Mouse (Mus musculus) brown adipose tissue, adult 24 weeks (tissue): ENCODE results near the gene Elmsan1. TPM values are rescaled to one million over a fixed set of nuclear protein-coding genes. Genes with fewer than 3 reads are reported as not detected.
"Not testable (repeated sequence)": the region's sequence is repeated elsewhere in the genome, so short reads cannot be mapped to it uniquely, and the experiment has no call there.

Experiments
- H3K27ac ChIP-seq: fragments of 200-500 bp; replicated peaks from 2 replicates; pipeline ENCODE4 v1.5.1; 2012; ENCODE audit warnings: low read depth, mild to moderate bottlenecking, low read length
- H3K4me1 ChIP-seq: fragments of 200-500 bp; 2 replicates; pipeline ENCODE4 v1.6.1; 2012; ENCODE audit warnings: low read length, mixed read lengths; ENCODE audit not compliant: control insufficient read depth, insufficient read depth, insufficient read length
- H3K4me3 ChIP-seq: fragments of 200-500 bp; 2 replicates; pipeline ENCODE4 v1.5.1; 2012; ENCODE audit warnings: low read depth, mild to moderate bottlenecking, low read length, moderate library complexity; ENCODE audit not compliant: insufficient read depth
- polyA plus RNA-seq: library from polyadenylated mRNA; stranded (reverse); fragments of >200 nt; gene quantifications from 2 replicates; pipeline ENCODE4 v1.2.4, GENCODE M21; 2012; ENCODE audit not compliant: missing spikeins, insufficient read depth, insufficient read length

Elmsan1 gene
- polyA plus RNA-seq, 1 experiment, result 9.5 TPM

DNA sequence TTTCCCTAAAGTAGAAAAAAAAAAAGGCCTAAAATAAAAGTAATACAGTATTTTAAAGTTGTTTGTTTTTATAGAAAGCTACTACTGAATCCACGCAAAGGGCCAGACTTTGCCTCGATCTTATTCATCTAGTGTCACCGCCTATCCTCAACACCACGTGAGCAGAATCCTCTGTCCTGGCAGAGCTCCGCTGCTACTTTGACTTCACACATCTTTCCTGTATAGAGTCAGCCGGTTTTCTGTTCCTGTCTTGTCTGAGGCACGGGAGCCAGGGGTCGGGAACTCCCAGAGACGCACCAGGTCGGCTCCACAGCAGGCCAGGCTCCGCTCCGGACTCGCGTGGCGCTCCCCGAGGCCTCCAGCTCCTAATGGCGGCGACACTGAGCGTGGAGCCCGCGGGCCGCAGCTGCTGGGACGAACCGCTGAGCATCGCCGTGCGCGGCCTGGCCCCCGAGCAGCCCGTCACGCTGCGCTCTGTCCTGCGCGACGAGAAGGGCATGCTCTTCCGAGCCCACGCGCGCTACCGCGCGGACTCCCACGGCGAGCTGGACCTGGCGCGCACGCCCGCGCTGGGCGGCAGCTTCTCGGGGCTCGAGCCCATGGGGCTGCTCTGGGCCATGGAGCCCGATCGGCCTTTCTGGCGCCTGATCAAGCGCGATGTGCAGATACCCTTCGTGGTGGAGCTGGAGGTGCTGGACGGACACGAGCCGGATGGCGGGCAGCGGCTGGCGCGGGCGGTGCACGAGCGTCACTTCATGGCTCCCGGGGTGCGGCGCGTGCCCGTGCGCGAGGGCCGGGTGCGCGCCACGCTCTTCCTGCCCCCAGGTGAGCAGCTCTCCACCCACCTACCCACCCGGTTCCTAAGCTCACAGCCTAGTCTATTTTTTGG is 117.8 kb downstream of the Elmsan1 start, which contains the start of gene Acot6:
Gene Acot6, plus strand, starts transcription at position 51 of the 889 bp plus-strand sequence.
- peak within 1 kb of the TSS; percentile 89 for H3K4me3 ChIP-seq
- not testable (repeated sequence) for H3K4me1 ChIP-seq, H3K27ac ChIP-seq

DNA sequence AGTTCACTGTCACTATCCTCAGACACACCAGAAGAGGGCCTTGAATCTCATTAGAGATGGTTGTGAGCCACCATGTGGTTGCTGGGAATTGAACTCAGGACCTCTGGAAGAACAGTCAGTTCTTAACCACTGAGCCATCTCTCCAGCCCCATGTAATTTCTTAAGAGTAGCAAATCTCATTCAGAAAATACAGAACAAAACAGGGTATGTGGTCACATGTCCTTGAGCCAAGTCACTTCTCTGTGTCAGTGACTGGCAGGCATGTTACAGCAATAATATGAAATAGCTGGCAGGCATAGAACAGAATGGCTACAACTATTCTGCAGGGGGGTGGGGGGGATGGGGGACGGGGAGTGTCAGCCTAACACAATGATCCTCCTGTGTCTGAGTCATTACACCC is 118.6 kb downstream of the Elmsan1 start:
- Histone ChIP-seq H3K4me3 (no peak overlapping the region), H3K4me1 (no peaks in the 10 kb centered on the region)

DNA sequence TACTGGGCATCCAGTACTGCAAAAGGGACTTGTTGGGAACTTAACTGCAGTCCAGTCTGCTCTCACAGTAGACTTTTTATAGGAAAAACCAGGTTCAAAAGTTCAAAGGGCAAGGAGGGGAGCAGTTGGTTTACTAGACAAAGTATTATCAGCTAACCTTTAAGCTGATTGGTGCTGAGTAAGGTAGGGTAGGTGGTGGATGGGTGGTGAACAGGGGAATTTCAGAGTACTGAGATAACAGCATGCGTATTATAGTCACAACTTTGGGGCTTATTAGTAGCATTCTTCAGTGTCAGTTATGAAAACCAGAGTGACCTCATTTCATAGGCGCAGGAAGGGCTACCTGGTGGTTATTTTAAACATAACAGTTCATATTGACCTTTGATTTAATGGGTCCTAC is 119.1 kb downstream of the Elmsan1 start:
- no peak overlapping the region for H3K27ac ChIP-seq
- H3K4me1 ChIP-seq, result no peaks in the 10 kb centered on the region
- H3K4me3 ChIP-seq, result no peak overlapping the region

More for the DNA sequence above, 118.6 kb downstream of the Elmsan1 start:
- no peak overlapping the region for H3K27ac ChIP-seq

Other genes with a start within 250 kb of the Elmsan1 start
- not detected in 2 replicates for gene Heatr4, start 234.0 kb downstream of the Elmsan1 start, polyA plus RNA-seq
- gene Acot2, start 231.0 kb downstream of the Elmsan1 start, polyA plus RNA-seq, result 58.8 and 67.3 TPM in 2 replicates
- gene Acot1, start 209.4 kb downstream of the Elmsan1 start, polyA plus RNA-seq, result 5.2 TPM in 1 of 2 replicates, not detected in the other
- 1.5 and 2.8 TPM in 2 replicates for gene Acot4, start 180.5 kb downstream of the Elmsan1 start, polyA plus RNA-seq
- not detected in 2 replicates for gene Gm49366, start 179.9 kb downstream of the Elmsan1 start, polyA plus RNA-seq
- gene Acot3, start 166.7 kb downstream of the Elmsan1 start, polyA plus RNA-seq, result not detected in 2 replicates
- gene Acot5, start 149.6 kb downstream of the Elmsan1 start, polyA plus RNA-seq, result not detected in 2 replicates
- gene Acot6, start 118.2 kb downstream of the Elmsan1 start, polyA plus RNA-seq, result 1.5 and 3.3 TPM in 2 replicates
- 2.5 and 3.5 TPM in 2 replicates for gene Dnal1, start 104.5 kb downstream of the Elmsan1 start, polyA plus RNA-seq
- not detected in 2 replicates for gene Pnma1, start 70.4 kb downstream of the Elmsan1 start, polyA plus RNA-seq
- gene Ptgr2, start 66.4 kb upstream of the Elmsan1 start, polyA plus RNA-seq, result 253 and 299 TPM in 2 replicates
- gene Zfp410, start 98.0 kb upstream of the Elmsan1 start, polyA plus RNA-seq, result 11.5 and 15.7 TPM in 2 replicates
- gene Coq6, start 142.8 kb upstream of the Elmsan1 start, polyA plus RNA-seq, result 153 and 163 TPM in 2 replicates
- gene Fam161b, start 143.0 kb upstream of the Elmsan1 start, polyA plus RNA-seq, result 3.1 and 4.3 TPM in 2 replicates
- 78.5 and 97.3 TPM in 2 replicates for gene Entpd5, start 190.1 kb upstream of the Elmsan1 start, polyA plus RNA-seq
- gene Bbof1, start 190.2 kb upstream of the Elmsan1 start, polyA plus RNA-seq, result 11.5 and 16.1 TPM in 2 replicates
- gene Rnf113a2, start 198.3 kb upstream of the Elmsan1 start, polyA plus RNA-seq, result 11.2 and 14.2 TPM in 2 replicates
- gene Aldh6a1, start 232.1 kb upstream of the Elmsan1 start, polyA plus RNA-seq, result 442 and 528 TPM in 2 replicates
- 13.7 and 19.7 TPM in 2 replicates for gene Lin52, start 232.5 kb upstream of the Elmsan1 start, polyA plus RNA-seq